Mouse (Mus musculus): Measurements from ENCODE around the gene Cpm. TPM values are rescaled to one million over a fixed set of nuclear protein-coding genes. Genes with fewer than 3 reads are reported as not detected.
"Not testable (repeated sequence)": the region's sequence is repeated elsewhere in the genome, so short reads cannot be mapped to it uniquely, and the experiment has no call there.

The Cpm gene
- 1 to 10 TPM; 5.7 to 5.9 TPM for total RNA-seq (2021)

DNA sequence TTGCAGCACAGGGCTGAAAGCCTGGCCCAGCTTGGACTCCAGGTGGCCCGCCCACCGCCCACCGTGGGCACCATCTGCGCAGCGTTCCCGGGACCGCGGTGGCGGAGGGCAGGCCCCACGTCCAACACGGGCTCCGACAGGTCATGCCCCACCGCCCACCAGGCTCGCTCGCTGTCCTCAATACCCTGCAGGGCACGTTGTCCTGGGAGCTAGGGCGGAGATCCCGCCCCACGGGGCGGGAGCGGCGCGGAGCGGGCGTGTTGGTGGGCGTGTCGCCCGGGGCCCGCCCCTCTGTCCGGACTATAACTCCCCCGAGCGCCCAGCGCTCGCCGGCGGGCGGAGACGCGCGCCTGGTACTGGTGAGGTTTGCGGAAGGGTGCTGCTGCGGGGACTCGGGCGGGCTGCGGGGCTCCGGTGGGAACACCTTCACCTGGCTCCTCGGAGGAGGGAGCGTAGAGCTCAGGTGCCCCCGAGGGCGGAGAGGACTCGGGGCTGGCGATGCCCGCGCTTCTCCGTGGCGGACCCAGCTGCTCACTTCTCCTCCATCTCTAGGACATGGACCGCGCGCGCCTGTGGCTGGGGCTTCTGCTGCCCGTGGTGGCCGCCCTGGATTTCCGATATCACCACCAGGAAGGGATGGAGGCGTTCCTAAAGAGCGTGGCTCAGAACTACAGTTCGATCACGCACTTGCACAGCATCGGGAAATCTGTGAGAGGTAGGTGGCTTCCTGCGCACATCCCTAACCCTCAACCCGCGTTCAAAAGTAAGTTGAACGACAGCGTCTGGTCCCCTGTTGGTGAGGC, at the start of gene Cpm:
TSS of gene Cpm (plus strand) at position 332 of the 803 bp plus-strand sequence.
- intact Hi-C loops (cut with DNase I), result no loop called here
- DNase-seq, result peak; percentile 71 to 74

DNA sequence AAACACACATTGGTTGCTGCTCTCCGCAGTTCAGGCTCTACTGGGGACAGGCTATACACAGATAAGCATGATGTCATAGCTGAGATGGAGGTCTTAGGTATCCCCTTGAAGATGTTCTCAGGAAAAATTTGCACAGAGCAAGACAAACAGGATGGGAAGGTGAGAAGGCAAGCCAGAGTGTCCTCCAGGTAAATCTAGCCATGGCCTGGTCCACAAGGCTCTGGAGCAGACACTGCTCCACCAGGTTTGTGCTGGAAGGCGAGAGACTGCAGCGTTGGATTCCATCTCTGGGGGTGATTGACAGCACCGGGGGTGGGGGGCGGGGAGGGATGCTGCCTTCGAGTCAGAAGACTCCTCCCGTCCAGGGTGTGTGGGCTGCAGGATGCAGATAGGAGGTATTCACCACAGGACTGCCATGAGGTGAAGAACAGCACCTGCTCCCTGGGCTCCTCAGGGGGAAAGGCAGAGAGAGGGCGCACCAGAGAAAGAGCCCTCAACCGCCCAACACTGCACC, 49.5 kb upstream of the Cpm start:
- intact Hi-C loops (cut with DNase I), result no loop called here
- no peak for DNase-seq

DNA sequence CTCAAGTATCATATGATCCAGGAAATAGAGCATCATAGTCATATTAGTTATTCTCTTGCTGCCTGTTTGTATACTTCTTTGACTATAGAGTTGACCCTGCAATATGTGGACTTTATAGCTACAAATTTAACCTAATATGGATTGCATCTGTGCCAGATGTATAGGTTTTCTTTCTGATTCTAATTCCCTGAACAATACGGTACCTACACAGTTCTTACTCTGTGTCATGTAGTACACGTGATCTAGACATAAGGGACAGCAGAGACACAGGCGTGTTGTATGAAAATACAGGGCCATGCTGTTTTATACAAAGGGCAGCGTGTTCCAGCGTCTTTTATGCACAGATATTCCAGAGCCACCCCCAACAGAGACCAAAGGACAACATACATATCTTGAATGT, 48.9 kb upstream of the Cpm start:
- intact Hi-C loops (cut with DNase I), result no loop called here
- DNase-seq, result no peak

DNA sequence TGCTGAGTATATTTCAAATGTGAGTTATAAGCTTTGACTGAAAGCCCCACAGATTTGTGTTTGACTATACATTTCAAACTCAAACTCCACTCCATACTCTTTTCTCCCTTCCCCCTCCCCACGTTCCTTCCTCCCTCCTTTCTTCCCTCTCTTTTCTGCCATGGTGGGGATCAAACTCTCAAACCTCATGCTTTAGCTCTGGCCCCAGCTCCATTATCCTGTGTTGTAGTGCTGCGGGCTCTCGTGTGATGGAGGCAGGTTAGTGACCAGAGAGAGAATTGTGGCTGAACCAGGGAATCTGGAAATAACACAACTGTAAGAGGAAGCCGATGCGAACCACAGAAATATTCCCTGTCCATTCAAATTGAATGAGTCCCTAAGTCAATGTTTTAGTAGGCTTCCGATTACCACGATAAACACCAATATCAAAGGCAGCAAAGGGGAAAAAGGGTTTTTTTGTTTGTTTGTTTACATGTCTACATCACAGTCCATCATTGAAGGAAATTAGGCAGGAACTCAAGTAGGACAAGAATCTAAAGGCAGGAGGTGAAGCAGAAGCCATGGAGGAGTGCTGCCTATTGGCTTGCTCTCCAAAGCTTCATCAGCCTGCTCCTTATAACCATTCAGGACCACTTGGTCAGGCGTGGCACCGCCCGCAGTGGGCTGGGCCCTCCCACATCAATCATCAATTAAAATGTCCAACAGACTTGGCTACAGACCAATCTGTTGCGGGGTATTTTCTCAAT, 48.1 kb upstream of the Cpm start:
- intact Hi-C loops (cut with DNase I), result no loop called here
- no peak for DNase-seq

DNA sequence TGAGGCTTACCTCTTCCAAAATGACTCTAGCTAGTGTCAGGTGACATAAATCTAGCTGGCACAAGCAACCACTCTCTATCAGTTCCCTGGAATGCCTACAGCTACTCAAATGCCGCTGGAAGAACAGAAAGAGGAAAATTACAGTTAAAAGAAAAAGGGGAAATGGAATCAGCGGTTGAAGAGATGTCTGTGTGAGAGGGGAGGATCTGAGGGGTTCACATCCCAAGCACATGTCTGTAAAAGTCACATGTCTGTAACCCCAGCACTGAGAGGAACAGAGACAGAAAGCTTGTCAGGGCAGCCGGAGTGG, 47.6 kb upstream of the Cpm start:
- intact Hi-C loops (cut with DNase I), result no loop called here
- no peak for DNase-seq

DNA sequence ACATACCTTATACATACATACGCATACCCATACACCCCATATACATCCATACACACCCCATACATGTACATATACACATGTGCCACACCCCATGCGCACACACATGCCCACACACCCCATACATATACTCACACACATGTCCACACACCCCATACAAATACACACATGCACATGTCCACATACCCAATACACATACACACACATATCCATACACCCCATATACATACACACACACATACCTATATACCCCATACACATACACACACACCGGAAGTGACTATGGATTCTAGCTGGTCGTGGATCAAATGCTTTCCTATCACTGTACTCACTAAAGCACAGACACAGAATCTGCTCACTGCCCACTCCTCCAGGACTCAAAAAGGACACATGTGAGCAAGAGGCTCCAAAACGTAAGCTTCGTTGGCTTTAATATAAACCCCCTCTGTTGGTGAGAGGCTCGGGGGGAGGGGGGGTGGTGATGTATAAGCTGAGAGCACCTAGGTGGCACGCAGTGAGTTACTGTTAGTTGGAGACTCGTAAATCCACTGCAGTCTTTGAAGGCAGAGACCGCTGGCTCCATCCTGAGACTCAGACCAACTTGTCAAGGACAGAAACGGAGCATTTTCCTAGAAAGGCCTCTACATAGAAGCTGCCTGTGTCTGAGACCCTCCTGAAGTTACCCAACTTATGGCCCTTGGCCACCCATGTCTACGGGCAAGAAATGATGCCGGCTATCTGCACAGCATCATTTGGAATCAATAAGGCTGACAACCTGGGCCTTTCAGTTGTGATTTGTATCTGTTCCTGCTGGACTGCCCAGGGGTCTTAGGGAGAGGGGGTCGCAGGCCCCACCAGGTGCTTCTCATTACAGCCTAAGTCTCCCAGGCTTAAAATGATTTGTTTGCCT, 45.9 kb upstream of the Cpm start:
- DNase-seq, result no peak
- intact Hi-C loops (cut with DNase I), result no loop called here

DNA sequence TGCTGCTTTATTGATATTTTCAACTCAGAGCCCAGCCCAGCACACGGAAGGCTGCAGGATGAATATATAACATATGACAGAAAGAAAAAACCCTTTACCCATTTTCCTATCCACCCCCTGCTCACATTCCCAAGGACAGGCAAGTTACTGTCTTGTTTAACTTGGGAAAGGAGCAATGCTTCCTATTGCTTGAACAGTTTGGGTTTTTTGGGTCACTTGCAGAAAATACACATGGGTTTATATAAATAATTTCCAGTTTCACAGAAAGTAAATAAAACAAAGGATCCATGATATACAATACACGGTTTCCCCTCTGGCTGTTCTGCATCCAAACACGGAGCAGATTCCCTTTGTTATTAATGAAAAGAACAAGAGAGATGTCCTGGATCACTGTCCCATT, 45.2 kb upstream of the Cpm start:
- no peak for DNase-seq
- intact Hi-C loops (cut with DNase I), result no loop called here

DNA sequence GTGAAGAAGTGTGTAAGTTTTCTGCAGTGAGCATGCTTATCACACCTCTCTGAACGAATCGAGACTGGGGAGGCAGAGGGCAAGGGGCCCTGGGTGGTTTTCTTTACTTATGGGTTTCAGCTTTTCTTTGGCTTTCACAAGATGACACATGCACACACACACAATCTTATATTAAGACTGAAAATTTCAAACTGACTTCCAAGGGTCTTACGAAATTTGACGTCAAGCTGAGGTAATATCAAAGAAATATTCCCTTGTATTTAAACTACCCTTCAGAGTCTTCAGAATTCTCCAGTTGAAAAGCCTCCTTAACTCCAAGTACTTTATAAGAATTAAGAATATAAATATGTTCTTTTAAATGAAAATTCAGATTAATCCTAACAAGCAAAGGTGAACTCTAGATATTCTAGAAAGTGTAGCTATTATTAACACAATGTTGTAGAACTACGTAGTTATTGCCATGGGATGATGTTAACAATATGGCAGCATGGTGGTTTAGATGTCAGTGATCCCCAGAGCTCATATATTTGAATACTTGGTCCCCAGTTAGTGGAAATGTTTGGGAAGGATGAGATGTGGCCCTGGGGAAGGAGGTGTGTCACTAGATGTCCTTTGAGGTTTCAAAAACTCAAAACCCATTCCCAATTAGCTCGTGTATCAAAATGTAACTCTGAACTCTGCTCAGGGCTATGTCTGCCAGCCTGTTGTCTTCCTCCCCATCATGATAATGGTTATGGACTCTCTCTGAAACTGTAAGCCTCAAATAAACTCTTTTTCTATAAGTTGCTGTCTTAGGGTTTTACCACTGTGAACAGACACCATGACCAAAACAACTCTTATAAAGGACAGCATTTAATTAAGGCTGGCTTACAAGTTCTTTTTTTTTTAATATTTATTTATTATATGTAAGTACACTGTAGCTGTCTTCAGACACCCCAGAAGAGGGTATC, 44.5 kb upstream of the Cpm start:
- intact Hi-C loops (cut with DNase I), result no loop called here

DNA sequence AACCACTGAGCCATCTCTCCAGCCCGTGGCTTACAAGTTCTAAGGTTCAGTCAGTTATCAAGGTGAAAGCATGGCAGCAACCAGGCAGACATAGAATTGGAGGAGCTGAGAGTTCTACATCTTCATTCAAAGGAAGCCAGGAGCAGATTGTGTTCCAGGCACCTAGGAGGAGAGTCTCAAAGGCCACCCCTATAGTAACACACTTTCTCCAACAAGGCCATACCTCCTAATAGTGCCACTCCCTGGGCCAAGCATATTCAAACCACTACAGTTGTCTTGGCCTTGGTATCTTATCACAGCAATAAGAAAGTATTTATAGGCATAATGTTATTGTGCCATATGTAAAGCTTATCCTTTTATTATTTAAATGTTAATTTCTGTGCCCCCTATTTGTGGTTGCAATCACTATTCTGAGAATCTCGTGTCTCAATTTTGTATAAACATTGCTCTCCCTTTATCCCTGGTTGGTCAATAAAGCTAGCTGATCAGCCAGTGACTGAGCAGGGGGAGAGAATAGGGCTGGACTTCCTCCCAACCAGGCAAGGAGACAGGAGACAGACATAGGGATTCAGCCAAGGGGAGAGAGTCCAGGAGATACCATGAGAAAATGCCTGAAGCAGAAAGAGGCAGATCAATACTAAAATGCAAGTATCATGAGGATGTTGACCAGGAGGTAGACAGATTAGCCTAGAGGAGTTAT, 43.5 kb upstream of the Cpm start:
- no peak for DNase-seq
- intact Hi-C loops (cut with DNase I), result no loop called here

More for the DNA sequence above, 44.5 kb upstream of the Cpm start:
- no peak for DNase-seq

DNA sequence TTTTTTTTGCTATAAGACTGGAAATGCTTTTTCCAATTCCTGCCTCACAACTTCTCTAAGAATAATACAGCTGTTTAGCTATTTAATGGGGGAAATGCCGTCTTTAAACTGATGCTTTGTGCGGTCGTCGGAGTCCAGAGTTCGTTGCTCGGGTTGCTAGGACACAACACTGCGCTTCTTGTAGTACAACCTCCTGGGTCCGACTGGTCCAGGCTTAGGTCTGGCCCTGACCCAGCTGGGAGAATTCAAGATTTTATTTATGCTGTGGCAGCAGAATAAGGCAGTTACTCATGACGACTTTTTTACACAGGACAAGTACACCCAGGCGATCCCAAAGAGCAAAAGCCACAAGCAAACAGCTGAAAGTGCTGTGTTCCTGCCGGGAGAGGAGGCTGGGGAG, 42.4 kb upstream of the Cpm start:
- no peak for DNase-seq
- intact Hi-C loops (cut with DNase I), result no loop called here

DNA sequence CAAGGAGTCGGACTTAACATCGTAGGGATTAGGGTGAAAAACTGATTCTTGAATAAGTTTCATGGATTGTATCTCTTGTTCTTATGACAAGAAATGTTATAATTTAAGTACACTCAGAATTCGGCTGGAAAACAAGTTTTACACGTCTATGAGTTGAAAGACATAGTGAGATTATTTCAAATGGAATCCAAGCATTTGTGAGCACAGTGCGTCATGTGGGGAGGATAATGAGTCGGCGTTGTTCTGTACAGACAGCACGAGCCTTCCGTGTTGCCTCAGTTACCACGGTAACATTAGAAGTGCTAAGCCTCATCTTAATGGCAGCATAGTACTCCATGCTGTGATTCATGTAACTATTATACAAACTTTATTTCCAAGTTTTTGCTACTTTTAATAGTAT, 42.0 kb upstream of the Cpm start:
- no peak for DNase-seq
- intact Hi-C loops (cut with DNase I), result no loop called here

DNA sequence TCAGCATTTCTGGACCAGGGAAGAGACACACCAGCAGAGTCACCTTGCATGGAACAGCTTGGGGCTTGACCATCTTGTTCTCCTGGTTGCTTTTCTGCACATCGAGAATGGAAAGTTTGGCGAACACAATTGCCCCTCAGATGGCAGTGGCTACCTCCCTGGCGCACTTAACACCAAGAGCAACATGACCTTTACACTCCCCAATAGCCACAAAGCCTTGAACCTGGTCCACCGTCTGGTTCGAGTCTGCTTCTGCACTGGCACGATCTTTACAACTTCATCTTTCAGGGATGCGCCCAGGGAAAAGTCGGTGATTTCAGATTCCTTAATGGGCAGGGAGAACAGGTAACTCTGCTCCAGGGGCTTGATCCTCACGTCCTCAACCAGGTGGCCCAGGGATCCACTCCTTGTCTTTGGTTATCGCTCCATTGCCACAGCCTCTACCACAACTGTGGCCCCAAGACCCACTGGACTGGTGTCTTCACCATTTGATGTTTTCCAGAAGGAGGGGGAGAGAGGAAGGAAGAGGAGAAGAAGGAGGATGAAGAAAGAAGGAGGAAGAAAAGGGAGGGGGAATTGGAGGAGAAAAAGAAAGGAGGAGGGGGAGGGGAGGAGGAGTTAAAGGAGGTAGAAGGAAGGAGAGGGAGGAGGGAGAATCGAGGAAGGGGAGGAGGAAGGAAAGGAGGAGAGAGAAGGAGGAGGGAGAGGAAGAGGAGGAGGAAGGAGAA, 40.7 kb upstream of the Cpm start:
- DNase-seq; intact Hi-C loops (cut with DNase I): not testable (repeated sequence)

DNA sequence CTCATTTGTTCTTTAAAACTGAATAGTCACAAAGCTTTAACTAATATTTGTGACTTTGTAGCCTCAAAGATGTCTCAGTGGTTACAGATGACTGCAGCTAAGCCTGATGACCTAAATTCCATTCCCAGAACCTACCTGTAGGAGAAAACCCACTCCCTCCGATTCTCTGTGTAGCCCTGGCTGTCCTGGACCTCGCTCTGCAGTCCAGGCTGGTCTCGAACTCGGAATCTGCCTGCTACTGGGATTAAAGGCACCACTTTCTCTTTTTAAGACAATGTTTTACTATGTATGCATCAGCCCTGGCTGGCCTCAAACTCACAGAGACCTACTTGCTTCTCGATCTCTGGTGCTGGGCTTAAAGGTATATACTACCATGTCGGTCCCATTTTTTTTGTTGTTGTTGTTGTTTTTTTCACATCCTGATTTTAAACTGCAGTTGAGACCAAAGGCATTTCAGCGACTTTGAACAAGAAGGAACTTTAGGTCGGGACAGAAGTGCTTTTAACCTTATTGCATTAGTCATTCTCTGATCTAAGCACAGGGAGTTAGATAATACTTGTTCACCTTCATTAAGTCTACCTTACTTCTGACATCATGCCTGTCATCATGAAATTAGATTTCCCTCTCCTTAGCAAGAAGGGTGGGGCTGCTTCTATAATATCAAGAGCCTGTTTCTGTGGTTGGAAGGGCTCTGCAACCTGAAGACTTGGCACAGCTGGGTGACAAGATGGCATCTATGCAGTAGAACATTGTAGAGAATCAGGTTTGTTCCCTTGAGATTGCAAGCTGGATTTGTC, 40.0 kb upstream of the Cpm start:
- DNase-seq, result no peak
- intact Hi-C loops (cut with DNase I), result no loop called here

DNA sequence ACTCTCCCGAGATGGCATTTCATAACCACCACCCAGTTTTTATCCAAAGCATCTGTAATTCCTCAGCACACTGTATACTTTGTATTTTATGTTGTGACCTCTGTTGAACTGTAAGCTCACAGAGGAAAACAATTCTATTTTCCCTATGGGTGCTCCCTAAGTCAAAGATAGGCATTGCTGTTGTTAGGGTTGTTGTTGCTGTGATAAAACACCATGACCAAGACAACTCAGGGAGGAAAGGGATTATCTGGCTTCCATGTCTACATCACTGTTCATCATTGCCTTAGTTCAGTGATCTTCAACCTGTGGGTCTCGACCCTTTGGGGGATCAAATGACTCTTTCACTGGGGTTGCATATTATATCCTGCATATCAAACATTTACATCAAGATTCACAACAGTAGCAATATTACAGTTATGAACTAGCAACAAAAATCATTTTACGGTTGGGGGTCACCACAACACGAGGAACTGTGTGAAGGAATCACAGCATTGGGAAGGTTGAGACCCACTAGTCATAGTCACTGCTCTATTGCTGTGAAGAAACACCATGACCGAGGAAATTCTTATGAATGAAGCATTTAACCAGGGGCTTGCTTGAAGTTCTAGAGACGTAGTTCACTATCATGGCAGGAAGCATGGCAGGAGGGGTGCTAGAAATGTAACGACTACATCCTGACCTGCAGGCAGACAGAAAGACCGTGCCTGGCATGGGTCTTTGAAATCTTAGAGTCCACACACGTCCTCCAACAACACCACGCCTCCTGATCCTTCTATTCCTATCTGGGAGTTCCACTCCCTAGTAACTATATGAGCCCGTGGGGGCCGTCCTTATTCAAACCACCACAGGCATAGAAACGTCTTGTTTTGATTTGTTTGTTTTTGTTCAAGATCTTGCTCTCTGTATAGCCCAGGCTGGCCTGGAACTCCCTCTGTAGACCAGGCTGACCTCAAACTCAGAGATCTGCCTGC, 38.7 kb upstream of the Cpm start:
- intact Hi-C loops (cut with DNase I), result no loop called here

DNA sequence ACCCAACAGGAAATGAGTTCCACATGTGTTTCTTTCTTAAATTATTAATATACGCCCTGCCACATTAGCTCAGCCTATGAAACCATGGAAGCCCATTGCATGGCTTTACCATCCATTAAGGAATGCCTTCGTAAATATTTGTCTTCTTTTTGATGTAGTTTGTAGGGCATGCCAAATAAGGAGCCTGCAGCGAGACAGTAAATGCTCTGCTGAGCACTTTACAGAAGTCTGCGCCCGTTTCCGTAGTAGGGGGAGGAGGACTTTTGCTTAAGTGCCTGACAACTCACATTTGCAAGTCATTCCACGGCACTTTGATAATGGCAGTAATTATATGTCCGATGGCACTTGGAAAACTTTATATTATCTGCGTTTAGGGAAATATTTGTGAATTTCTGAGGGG, 37.5 kb upstream of the Cpm start:
- intact Hi-C loops (cut with DNase I), result no loop called here
- DNase-seq, result no peak

More for the DNA sequence above, 38.7 kb upstream of the Cpm start:
- no peak for DNase-seq

DNA sequence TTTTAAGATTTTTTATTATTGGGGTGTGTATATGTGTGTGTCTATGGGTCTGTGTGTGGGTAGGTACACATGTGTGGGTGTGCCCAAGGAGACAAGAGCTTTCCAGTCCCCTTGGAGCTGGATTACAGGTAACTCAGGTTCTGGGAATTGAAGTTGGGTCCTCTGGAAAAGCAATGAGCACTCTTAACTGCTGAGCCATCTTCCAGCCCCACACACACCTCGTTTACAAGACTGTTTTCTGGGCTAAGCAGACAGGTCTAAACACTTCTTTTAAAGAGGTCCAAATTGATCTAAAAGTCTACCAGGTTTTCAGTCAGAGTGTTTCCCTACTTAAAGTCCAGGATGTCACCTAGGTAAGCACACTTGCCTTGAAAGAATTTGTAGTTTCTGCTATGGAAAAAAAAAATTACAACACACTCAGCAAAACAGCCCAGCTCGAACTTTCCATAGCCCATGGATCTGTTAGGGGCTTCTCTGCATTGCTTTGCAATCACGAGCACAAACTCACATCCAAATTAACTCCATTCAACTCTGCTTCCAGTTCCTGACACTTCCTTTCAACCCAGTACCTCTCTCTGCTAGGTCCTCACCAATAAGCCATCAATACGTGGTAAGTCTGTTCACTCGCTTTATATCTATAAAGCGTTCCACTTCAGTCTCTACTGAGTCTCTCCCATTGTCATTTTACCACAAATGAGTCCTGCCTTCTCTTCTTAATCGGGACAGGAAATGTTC, 36.8 kb upstream of the Cpm start:
- DNase-seq, result no peak
- intact Hi-C loops (cut with DNase I), result no loop called here

Measured in heart, postnatal 10 days (tissue).